Mouse (Mus musculus) kidney, postnatal 36 days (tissue): ENCODE results near the gene Adamts18.

Source experiments
- DNase-seq, 2 experiments: peaks; one replicate each; pipeline ENCODE4 v3.0.0; 2021 to 2022; ENCODE audit warnings: mixed read lengths in 2 of 2

Adamts18 gene

DNA sequence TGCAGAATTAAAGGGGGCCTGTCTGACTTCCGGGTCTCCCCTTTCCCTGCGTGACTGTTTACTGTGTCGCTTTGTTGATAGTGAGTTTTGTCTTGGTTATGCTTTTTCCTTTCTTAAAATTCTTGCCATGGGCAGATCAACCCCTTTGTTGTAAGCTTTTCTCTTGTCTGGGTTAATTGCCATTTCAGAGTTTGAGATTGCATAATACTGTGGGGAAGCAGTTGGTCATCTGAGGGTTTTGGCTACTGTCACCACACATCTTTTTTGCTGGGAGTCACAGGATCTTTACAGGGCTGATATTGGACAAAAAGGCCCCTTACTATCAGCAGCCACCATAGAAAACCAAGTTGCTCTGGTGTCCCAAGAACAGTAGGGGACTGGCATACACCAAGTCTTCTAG, 96.2 kb downstream of the Adamts18 start:
- DNase-seq = no peak

DNA sequence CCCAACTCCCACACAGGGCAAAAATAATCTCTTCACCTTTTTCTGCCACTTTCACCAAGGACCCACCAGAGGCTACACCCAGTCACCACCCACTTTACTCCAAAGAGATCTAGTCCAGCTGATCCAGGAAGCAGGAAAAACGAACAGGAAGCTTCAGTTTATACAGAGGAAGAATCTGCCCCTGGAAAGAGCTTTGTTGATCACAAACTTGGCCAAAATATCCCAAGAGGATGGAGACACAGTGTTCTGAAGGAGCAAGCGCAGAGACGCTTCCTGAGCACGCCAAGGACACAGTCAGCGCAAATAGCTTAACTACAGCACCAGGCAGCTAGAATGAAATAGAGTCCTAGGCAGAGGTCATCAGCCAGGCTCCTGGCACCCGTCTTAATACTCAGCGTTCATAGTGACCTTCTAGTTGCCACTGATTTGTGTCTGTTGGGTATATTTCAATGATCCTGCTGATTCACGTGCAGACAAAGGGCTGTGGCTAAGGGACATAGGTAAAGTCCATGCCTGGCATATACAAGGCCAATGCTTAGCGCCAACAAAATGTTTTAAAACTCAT, 113.0 kb downstream of the Adamts18 start:
- DNase-seq = peak in 1 of 2 experiments; percentile 0

DNA sequence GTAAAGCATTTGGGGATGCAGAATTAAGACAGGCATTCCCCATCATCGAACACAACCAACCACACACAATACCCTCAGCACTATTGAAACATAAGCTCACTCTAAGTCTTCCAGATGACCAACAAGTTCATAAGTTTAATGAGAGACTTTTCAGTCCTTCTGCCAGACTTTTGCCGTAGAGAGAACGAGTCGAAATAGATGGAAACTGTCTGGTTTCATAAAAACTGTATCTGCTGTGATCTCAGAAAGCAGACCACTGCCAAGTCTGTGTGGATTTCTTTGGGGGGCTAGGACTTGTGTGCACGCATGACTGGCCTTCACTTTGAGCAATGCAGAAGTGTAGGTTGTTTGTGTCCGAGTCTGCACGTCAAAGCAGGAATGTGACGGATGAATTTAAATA, 123.2 kb downstream of the Adamts18 start:
- no peak for DNase-seq

DNA sequence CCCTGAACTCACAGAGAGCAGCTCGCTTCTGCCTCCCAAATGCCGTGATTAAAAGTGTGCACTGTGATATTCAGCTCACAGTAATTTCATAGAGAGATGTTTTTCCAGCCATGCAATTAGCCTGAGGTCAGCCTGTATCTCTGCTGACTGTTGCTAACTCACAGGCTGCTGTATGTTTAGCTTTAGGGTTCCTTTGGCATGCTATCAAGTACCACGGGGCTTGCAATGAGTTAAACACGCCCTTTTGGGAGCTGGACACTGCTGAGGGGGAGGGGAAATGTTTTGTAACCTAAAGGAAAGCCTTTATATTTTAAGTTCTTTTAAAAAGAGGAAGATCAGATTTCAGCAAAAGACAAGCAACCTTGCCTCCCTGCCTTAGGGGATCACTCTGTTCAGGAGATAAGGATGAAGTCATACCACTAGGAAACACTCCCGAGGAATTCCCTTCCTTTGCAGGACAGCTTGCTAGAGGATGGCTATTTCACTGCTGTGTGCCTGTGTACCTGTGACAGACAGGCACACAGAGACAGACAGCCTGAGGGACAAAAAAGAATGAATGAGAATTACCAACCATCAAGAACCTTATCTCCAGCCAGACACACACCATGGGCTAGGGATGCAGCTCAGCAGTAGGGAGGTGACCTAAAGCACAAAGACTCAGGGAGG, 124.5 kb downstream of the Adamts18 start:
- DNase-seq = no peak

DNA sequence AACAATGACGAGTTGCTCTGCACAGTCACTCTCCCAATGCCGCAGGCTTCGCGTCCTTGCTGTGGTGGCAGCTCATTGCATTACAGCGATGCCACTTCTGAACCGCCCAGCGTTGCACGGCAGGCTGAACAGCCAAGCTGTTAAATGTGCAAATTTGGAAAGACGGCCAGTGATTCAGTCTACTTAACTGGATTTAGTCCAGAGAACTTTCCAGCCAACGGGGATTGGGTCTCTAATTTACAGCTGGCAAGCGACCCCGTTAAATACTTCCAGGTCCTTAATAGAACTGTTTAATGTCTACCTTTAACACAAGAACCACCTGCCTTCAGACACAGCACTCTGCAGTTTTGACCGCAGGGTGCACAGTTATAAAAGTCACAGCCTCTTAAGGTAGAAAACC, 127.1 kb downstream of the Adamts18 start:
- DNase-seq = peak; percentile 4 to 5

DNA sequence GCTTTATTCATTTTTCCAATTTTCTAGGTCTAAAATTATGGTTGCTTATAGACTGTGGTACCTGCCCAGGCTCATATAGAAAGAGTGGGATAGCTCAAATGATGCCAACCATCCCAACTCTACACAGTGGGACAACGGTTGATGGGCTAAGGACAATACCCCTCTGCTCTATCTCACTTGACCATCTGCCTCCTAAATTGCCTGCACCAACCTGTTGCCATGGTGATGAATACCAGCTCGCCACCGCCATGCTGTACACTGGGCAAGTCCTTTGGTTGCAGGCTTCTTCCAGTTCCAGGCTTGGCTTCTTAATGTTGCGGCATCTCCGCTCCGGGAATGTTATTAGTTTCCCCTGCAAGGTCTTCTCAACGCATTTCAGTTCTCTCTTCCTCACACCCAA, 143.6 kb downstream of the Adamts18 start:
- no peak for DNase-seq

DNA sequence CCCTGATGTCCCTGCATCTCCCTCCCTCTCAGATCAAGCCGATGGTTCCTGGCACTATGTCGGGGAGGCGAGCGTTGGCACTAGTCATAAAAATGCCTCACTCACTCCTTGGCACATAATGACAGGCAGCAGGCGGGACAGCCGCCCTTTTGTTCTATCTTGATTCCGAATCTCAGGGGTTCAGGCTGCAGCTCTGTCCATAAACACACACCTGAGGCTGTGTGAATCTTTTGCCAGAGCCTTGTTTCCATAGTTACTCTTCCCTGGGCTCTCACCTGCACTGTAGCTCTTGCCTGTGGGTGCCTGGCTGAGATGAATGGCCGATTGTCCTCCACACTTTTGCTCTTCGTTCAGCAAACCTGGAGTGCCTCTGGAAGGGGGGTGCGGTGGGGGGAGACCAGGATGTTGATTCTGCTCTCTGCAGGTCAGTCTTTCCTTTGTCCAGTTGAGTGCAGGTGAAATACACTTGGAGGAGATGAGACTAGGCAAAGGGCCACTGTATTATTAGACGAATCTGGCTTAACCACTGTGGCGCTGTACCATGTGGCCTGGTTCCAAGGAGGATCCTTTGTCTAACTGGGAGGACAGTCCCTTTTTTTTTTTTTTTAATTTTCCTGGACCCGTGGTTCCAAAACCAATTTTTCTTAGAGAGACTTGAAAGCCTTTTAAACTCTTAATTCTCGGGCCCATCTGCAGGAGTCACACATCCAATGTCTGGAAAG, 156.8 kb downstream of the Adamts18 start:
- no peak for DNase-seq

DNA sequence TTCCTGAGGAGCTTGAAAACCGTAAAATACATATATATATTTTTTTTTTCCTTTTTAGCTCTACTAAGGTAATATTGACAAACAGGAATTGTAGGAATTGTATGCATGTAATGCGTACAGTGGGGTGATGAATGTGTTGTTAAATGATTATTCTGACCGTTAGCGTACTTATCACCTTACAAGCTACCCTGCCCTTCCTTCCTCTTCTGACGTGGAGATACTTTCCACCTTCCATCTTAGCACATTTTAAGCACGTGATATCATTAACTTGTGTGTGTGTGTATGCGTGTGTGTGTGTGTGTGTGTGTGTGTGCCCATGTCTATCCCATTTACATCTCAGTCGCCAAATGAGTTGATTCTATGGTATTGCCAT, 160.0 kb downstream of the Adamts18 start:
- no peak for DNase-seq

DNA sequence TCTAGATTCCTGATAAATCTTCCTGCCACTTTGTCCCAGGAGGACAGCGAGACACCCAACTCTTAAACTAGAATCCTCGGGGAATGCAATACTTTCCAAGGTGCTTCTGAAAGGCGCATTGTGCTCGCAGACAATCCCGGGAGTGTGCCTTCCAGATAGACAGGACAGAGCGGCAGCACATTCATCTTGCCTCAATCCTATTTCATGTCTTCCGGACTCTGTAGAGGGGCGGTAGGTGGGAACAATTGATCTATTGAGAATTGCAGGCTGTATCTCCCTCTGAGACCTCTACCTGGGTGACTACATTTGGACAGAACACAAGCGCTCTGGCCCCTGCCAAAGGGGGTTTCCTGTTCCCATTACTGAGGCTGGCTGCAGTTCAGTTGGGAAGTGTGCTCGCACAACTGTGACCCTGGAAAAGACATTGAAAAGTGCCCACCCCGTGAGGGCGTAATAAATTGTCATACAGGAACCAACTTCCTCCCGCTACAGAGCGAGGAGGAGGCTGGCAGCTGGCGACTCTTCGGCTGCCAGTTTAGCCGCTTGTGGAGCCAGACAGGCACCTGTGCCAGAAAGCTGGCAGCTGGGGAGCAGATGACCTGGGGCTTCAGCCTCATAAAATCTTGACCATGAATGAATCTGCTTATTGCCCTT, 160.5 kb downstream of the Adamts18 start:
- DNase-seq = peak; percentile 1 to 4

DNA sequence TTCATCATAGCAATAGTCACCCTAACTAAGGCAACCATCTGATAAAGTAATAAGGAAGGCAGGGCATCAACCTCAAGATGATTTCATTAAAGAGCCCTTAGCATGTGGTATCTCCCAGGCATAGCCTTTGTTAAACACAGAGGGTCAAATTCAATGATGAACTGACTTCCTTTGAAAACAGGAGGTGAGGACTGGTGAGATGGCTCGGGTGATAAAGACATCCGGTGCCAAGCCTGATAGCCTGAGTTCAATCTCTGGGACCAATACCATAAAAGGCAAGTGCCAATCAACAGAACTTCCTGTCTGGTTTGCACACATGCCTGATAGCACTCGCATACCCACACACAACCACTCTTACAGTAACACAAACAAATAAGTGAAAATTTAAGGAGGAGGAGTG, 169.2 kb downstream of the Adamts18 start:
- no peak for DNase-seq

DNA sequence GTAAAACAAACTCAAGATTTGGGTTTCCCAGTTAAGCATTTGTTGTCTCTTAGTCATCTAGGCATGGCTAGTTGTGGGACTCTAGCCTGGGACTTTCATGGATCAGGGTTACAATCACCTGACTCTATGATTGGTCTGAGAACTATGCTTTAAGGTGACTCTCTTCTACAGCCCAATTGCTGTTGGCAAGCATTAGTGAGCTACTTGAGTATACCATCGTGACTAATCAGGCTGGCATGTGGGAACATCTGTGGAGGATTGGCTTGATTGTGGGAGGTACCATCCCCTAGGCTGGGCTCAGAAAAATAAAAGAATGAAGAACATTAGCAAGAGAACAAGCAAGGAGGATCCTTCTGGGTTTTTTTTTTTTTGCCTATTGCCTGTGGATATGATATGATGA, 171.7 kb downstream of the Adamts18 start:
- DNase-seq = no peak

DNA sequence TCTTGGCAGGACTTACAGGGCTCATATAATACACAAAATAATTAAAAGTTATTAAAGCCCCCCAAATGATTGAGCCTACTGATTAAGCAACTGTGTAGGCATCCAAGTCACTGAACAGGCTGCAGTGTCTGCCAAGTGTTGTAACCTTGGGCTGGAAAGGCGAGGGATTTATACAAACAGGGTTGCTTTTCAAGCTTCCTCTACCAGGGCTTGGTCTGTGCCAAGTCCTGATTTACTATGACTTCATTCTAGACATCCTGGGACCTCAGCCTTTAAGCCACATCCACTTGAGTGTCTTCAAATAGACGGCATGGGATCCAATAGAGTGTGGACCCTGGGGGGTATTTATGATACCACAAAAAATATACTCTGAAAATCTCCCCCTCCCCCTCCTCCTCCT, 173.3 kb downstream of the Adamts18 start:
- no peak for DNase-seq

DNA sequence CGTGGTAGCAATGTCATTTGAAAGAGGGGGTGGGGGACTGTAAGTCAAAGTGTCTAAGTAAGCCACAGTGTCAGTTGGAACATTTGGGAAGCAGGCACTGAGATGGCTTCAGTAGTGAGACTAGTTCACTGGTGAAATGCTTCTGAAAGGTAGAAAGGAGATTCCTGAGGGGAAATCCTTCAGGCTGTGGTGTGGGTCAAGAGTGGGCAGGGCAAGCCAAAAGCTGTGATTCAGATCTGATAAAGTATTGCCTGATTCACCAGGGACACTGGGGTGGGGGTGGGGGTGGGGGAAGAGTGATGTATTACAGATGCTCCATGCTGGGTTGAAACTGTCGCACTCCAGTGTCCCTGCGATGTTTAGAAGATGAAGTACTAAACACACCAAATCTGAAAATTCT, 173.9 kb downstream of the Adamts18 start:
- no peak for DNase-seq

DNA sequence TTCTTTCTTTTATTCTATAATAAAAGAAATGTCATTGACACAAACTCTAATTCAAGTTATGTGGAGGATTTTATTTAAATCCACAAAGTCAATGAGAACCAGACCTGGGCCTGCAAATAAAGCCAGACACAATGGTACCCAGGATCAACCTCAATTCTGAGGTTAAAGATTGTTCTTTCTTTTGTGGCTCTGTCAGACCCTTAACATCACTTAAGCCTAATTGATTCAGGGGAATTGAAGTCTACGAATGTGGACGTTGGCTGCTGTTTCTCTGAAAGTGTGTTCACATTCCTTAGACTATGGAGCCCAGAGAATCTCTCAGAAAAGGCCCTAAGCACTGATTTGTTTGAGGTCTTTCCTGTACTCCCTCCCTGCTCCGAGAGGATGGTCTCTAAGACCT, 175.2 kb downstream of the Adamts18 start:
- no peak for DNase-seq

DNA sequence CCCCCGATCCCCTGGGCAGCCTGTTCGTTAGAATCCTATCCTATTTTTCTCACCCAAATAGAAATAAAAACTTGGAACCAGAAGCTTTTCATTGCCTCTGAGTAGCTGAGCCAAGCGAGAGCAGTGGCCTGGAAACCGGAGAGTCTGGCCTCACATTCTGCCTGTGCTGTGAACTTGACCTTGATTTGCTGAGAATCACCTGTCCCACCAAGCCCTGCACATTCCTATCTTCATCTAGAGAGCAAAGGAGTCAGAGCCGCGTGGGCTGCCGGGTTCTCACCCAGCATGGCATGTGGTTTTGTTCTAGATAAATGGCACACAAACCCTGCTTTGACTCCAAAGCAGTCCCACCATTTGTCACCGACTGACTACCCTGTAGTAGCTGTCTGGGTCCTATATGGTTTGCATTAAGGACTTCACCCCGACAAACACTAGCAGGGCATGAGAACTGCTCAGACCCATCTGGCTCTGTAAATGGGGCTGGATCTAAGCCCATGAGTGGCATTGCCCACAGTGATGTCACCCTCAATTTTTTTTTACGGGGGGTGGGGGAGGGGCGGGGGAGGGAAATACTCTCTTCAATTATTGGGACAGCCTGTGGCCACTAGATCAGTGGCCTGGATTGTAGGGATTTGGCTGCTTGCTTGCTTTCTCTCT, 175.8 kb downstream of the Adamts18 start:
- DNase-seq = peak in 1 of 2 experiments; percentile 5

DNA sequence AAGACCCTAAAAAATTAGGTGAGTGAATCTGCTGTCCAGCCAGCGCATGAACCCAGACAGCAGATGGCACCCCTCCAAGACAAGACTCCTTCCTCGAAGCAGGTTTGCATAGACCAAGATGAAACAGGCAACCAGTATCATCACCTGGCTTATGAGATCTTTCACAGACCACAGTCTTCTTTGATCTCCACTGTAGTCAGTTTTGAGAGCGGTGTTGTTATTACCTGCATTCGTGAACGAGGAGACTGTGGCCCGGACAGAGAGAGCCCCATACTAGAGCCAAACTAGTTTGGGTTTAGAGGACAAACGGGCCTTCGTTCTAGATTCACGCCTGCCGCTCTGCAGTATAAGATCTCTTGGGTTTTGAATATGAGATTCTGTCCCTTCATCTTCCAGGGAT, 178.6 kb downstream of the Adamts18 start:
- no peak for DNase-seq

DNA sequence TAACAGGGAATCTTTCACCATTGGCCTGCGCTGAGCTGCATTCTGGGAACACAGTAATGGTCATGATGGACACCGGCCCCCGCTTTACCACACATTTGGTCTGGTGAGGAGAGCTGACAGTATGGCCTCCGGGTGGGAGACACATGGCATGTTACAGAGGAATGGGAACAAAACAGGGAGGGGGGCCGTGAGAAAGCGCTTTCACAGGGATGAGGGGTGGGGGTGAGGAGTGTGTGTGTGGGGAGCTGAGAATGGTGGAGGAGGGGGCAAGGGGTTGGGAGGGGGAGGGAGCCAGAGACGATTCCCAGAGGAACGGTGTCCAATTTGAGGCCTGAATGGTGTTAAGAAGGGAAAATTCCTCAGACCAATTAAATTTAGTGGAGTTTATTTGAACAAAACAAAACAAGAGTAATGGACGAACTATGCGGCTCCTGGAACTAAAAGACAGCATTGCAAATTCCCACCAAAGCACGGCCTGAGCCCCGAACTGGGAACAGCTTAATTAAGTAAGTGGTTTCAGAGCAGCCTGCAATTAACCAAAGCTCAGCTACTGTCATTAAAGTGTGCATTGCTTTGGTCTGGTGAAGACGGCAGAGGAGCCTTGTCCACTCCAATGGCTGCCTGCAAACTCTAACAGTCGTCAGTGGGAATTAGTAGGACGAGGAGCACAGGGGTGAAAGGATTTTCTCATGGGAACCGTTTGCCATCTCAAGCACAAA, 181.7 kb downstream of the Adamts18 start:
- DNase-seq = no peak

DNA sequence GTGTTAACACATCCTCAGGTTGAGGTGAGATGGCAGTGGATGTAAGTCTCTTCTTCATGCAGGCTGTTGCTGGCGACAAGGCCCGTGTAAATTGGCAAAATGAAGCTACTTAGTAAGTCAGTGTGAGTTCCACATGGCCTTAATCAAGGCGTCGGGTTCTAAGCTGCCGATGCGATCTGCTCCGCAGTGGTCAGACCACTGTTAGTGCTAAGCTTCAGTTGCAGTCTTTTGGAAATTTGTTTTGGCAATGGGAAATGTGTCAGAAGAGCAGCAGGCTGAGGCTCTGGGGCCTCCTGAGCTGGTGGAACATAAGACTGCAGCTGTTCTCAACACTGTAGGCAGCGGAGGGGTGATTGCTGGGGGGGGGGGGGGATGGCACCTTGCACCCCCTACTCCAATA, 182.6 kb downstream of the Adamts18 start:
- no peak for DNase-seq

DNA sequence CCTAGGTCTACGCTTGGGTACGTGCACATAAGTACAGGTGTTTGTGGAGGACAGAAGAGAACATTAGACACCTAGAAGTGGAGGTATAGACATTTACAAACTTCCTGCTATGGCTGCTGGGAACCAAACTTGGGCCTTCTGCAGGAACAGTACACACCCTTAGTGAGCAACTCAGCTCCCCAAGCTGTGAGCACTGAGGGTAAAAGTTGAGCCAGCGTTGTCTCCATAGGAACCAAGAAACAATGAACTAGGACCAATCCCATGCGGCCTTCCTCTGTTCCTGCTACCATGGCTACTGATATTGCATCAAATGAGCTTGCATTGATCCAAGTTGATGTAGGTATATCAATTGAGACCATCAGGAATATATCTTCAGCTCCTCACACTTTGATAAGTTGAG, 183.5 kb downstream of the Adamts18 start:
- no peak for DNase-seq

DNA sequence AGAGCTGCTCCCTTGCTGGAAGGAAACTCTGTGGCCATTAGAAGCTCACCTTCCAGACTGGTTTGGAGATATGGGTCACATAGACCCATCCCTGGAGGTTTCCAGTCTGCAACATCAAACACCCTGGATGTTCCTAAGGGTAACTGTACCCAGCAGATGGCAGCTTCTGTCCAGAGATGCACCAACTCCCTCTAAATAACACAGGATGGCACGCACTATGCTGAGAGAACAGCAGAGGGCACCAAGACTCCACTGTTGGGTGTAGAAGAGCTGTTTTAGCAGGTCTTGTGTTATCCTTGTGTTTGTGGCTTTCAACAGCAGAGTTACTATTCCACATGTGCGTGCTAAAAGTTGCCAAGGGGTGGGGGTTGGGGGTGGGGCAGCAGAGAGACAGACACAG, 184.0 kb downstream of the Adamts18 start:
- peak; percentile 79 to 91 for DNase-seq

DNA sequence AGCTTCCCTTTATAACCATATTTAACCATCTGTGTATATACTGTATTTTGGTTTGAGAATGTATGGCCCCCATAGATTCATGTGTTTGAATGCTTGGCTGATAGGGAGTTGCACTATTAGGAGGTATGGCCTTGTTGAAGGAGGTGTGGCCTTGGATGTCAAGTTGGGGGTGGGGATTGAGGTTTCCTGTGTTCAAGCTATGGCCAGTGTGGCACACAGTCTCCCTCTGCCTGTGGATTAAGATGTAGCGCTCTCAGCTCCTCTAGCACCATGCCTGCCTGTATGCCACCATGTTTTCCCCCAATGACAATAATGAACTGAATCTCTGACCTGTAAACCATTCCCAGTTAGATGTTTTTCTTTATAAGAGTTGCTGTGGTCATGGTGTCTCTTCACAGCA, 188.4 kb downstream of the Adamts18 start:
- no peak for DNase-seq

DNA sequence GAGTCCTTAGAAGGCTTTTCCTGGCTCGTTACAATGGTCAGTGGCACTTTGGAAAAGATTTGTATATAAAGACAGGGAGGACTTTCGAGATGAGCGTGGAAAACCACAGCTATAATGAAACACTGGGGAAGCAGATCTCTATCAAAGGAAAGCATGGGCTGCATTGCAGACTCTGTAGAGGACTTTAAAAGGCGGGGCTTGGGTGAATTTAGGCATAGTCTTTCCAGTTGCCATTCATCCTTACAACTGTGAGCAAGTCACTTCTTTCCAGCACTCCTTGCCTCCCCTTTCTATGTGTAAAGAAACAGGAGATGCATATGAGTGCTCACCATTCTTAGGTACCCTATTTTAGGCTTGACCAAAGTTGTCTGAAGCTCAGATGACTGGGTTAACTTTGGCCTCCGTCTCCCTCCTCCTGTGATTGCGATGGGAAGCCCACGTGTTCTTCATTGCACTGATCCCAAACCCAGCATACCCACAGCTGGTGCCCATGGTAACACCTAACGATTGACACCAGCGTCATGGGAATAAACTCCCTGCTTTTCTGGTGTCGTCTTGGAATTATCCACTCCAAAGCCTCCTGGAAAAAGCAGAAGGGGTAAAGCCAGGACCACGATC, 191.7 kb downstream of the Adamts18 start:
- no peak for DNase-seq
